Mouse (Mus musculus) liver, embryonic 11.5 days (tissue): ENCODE data around the gene Nbas. TPM values are rescaled to one million over a fixed set of nuclear protein-coding genes. Genes with fewer than 3 reads are reported as not detected.

Experiments used
- ATAC-seq: fragments of 200-750 bp; cut with Nextera tagmentation; replicated peaks from 2 replicates; pipeline ENCODE4 v1.8.0; 2017; ENCODE audit warnings: moderate number of reproducible peaks, mild to moderate bottlenecking, moderate TSS enrichment, moderate library complexity; ENCODE audit not compliant: low FRiP score
- DNase-seq: peaks from one replicate; pipeline ENCODE4 v3.0.0-alpha.2; 2017; ENCODE audit warnings: low spot score
- H3K27ac ChIP-seq: fragments of 300-500 bp; sonication (generic); 2 replicates; pipeline ENCODE4 v1.5.1; 2014; ENCODE audit warnings: mild to moderate bottlenecking, low read depth, low read length, control low read depth
- H3K27me3 ChIP-seq: fragments of 300-500 bp; sonication (generic); replicated peaks from 2 replicates; pipeline ENCODE4 v1.6.1; 2014; ENCODE audit warnings: low read length, mixed read lengths; ENCODE audit not compliant: control insufficient read depth, insufficient read depth
- H3K36me3 ChIP-seq: fragments of 300-500 bp; sonication (generic); 2 replicates; pipeline ENCODE4 v1.6.1; 2014; ENCODE audit warnings: mild to moderate bottlenecking, low read length, moderate library complexity, mixed read lengths; ENCODE audit not compliant: control insufficient read depth, insufficient read depth
- H3K4me1 ChIP-seq: fragments of 300-500 bp; sonication (generic); replicated peaks from 2 replicates; pipeline ENCODE4 v1.6.1; 2014; ENCODE audit warnings: low read length, mixed read lengths; ENCODE audit not compliant: control insufficient read depth, insufficient read depth
- H3K4me2 ChIP-seq: fragments of 300-500 bp; sonication (generic); 2 replicates; pipeline ENCODE4 v1.6.1; 2014; ENCODE audit warnings: mild to moderate bottlenecking, control low read depth, moderate library complexity
- H3K4me3 ChIP-seq: fragments of 300-500 bp; sonication (generic); 2 replicates; pipeline ENCODE4 v1.5.1; 2014; ENCODE audit warnings: low read depth, low read length, control low read depth
- H3K9ac ChIP-seq: fragments of 300-500 bp; sonication (generic); 2 replicates; pipeline ENCODE4 v1.6.1; 2014; ENCODE audit warnings: low read depth, low read length, control low read depth
- H3K9me3 ChIP-seq: fragments of 300-500 bp; sonication (generic); 2 replicates; pipeline ENCODE4 v1.6.1; 2016; ENCODE audit warnings: low read length, inconsistent platforms, mixed read lengths; ENCODE audit not compliant: control insufficient read depth
- WGBS: fragments of 180-500 bp; shearing (Covaris S2); extraction: QIAGEN DNeasy Blood & Tissue Kit; methylation state at CpG from one replicate; pipeline ENCODE4 v1.1.7; 2014; 5-methylcytosine and 5-hydroxymethylcytosine counted together
- polyA plus RNA-seq: library from polyadenylated mRNA; unstranded; fragments of >200 nt; fragmentation: Nextera tagmentation; extraction: Ambion mirVana; gene quantifications from 2 replicates; pipeline ENCODE4 v1.2.1, GENCODE M21; 2014

The Nbas gene
- polyA plus RNA-seq, 1 experiment from 2014 or later = 13.3 TPM

GRCm38 (mm10) chr12:13576761-13577160, 307.8 kb downstream of the Nbas start:
- Histone ChIP-seq H3K9me3 (no peaks in the 10 kb centered on the region), H3K27me3 (no peaks in the 10 kb centered on the region), H3K9ac (no peak overlapping the region), H3K27ac (no peak overlapping the region), H3K4me1 (peaks cover 4% of the 10 kb centered on the region), H3K4me3 (no peak overlapping the region), H3K4me2 (no peak overlapping the region), H3K36me3 (no peaks in the 10 kb centered on the region)
- ATAC-seq (no peak), DNase-seq (no peak)
- WGBS = 68% methylated on average over 4 of the region's 4 CpGs

GRCm38 (mm10) chr12:13580796-13581195, 311.9 kb downstream of the Nbas start:
- Histone ChIP-seq H3K9me3 (no peaks in the 10 kb centered on the region), H3K27ac (no peak overlapping the region), H3K4me3 (no peak overlapping the region), H3K9ac (no peak overlapping the region), H3K4me2 (no peak overlapping the region), H3K36me3 (no peaks in the 10 kb centered on the region), H3K4me1 (peaks cover 2% of the 10 kb centered on the region), H3K27me3 (no peaks in the 10 kb centered on the region)
- DNase-seq (no peak), ATAC-seq (no peak)
- 81% methylated on average over 1 of the region's 1 CpGs for WGBS

GRCm38 (mm10) chr12:13583386-13583785, 314.5 kb downstream of the Nbas start:
- DNase-seq = no peak
- H3K9me3 ChIP-seq = no peaks in the 10 kb centered on the region
- H3K9ac ChIP-seq = no peak overlapping the region
- WGBS = 87% methylated on average over 6 of the region's 6 CpGs
- no peak for ATAC-seq
- no peak overlapping the region for H3K27ac ChIP-seq
- H3K4me1 ChIP-seq = no peaks in the 10 kb centered on the region
- no peak overlapping the region for H3K4me2 ChIP-seq
- H3K36me3 ChIP-seq = no peaks in the 10 kb centered on the region
- H3K4me3 ChIP-seq = no peak overlapping the region
- H3K27me3 ChIP-seq = no peaks in the 10 kb centered on the region

DNA sequence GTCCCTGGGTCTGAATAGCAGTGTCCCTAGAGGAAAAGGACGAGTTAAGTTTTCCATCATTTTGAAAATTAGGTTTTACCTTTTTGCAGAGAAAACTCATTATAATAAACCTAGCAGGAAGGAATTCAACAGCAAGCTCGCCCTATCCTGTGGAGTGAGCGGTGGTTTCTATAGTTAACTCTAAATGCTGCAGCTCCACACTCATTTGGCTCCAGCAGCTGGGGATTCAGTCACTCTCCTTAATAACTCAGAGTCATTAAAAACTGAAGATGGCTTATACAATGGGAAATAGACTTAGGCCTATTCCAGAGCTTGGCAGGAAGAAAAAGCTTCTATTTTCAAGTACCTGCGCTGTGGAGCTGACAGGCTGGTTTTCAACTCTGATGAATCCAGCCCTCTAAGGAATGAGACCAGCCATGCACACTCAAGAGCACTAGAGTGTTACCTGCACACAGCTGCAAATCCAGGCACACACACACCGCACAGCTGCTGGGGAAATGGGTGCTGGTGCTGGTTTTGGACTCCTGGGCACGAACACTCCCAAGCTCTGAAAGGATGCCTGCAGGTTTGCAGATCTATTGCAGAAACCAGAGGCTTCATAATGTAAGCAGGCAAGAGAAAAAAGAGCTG, 316.7 kb downstream of the Nbas start:
- WGBS = 90% methylated on average over 6 of the region's 6 CpGs
- Histone ChIP-seq H3K4me2 (no peak overlapping the region), H3K9ac (no peak overlapping the region), H3K27me3 (no peaks in the 10 kb centered on the region), H3K4me3 (no peak overlapping the region), H3K36me3 (no peaks in the 10 kb centered on the region), H3K27ac (no peak overlapping the region), H3K9me3 (no peaks in the 10 kb centered on the region), H3K4me1 (no peaks in the 10 kb centered on the region)
- DNase-seq = no peak
- ATAC-seq = no peak

DNA sequence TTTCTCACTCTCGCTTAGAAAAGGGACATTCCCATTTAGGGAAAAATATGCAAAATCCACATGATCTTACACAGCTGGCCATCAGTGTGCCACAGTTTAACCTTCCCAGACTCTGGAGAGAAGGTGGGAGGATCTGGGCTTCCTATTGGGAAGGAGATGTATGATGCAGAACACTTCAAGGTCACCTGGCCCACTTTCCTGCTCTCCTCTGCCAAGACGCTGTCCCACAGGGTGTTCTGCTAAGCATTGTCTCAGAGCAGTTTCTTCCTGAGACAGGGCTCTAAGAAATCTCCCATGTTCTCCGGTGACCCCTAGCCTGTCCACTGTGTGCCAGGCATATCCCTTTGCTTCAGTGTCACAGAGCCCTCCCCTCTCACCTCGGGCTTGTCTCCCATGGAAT, 318.7 kb downstream of the Nbas start:
- Histone ChIP-seq H3K4me3 (no peak overlapping the region), H3K4me2 (no peak overlapping the region), H3K9me3 (no peaks in the 10 kb centered on the region), H3K27me3 (no peaks in the 10 kb centered on the region), H3K9ac (no peak overlapping the region), H3K36me3 (no peaks in the 10 kb centered on the region), H3K4me1 (no peaks in the 10 kb centered on the region), H3K27ac (no peak overlapping the region)
- ATAC-seq (no peak), DNase-seq (no peak)
- 80% methylated on average over 4 of the region's 4 CpGs for WGBS

- Histone ChIP-seq H3K4me2 (no peak overlapping the region), H3K36me3 (no peaks in the 10 kb centered on the region), H3K4me3 (no peak overlapping the region), H3K27me3 (no peaks in the 10 kb centered on the region), H3K4me1 (no peaks in the 10 kb centered on the region), H3K9me3 (no peaks in the 10 kb centered on the region), H3K27ac (no peak overlapping the region), H3K9ac (no peak overlapping the region)
- WGBS = 86% methylated on average over 5 of the region's 5 CpGs
- no peak for DNase-seq
- ATAC-seq = no peak
Measured at GRCm38 (mm10) chr12:13589021-13589420, 320.1 kb downstream of the Nbas start.

DNA sequence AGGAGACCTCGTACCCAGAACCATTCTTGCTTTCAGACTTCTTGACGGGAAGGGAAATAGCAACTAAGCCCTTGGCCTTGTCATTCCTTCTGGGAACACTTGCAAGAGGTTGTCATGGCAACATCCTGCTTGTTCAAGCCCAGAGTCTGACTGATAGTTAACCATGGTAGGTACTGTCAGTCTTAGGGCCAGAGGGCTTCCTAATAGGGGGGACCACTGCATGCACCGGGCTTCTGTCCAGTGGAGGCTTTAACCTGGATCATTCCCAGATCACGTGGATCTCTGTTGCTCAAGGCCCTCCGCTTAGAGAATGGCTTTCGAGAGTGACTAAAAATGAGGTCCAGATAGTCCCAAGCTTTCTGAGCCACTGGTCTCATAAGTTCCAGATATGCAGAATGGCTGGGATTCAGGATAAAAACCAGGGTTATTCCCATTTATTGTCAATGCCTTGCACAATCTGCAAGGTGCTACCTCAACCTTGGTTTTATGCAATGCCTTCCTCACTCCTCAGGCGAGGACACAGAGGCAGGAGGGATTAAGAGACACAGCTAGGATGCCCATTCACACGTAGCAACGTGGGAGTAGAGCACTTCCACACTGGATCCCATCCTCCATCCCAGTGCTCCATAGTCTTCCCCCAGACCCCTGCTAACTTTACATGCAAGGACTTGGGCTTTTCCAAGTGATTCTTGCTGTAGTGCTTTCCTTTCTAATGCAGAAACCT, 326.0 kb downstream of the Nbas start:
- ATAC-seq (no peak), DNase-seq (no peak)
- H3K36me3 ChIP-seq = no peaks in the 10 kb centered on the region
- H3K27me3 ChIP-seq = no peaks in the 10 kb centered on the region
- H3K4me2 ChIP-seq = no peak overlapping the region
- no peak overlapping the region for H3K4me3 ChIP-seq
- H3K9me3 ChIP-seq = no peaks in the 10 kb centered on the region
- H3K9ac ChIP-seq = no peak overlapping the region
- H3K27ac ChIP-seq = no peak overlapping the region
- 68% methylated on average over 9 of the region's 9 CpGs for WGBS
- no peaks in the 10 kb centered on the region for H3K4me1 ChIP-seq

DNA sequence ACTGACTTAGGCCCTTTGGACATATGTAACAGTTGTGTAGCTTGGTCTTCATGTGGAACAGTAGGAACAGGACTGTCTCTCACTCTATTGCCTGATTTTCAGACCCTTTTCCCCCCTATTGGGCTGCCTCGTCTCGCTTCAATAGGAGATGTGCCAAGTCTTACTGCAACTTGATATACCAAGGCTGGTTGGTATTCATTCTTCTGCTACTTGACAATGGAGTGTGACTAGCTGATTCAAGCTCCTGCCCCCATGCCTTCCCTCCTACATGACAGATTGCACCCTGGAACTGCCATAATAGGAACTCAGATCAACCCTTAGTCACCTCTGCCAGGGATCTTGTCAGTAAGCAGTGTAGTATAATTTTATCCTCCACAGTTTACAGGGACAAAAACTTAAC, 328.1 kb downstream of the Nbas start:
- Histone ChIP-seq H3K27me3 (no peaks in the 10 kb centered on the region), H3K9ac (no peak overlapping the region), H3K4me1 (no peaks in the 10 kb centered on the region), H3K4me2 (no peak overlapping the region), H3K9me3 (no peaks in the 10 kb centered on the region), H3K36me3 (no peaks in the 10 kb centered on the region), H3K27ac (no peak overlapping the region), H3K4me3 (no peak overlapping the region)
- DNase-seq (no peak), ATAC-seq (no peak)
- 90% methylated on average over 2 of the region's 2 CpGs for WGBS

GRCm38 (mm10) chr12:13598545-13598944, 329.6 kb downstream of the Nbas start:
- Histone ChIP-seq H3K36me3 (no peaks in the 10 kb centered on the region), H3K27me3 (no peaks in the 10 kb centered on the region), H3K9me3 (no peaks in the 10 kb centered on the region), H3K4me1 (no peaks in the 10 kb centered on the region), H3K4me3 (no peak overlapping the region), H3K9ac (no peak overlapping the region), H3K4me2 (no peak overlapping the region), H3K27ac (no peak overlapping the region)
- ATAC-seq = no peak
- DNase-seq = no peak
- 70% methylated on average over 4 of the region's 4 CpGs for WGBS
